Comparison of ENCODE assay signal across 25 mouse cellular contexts in the genomic region with DNA sequence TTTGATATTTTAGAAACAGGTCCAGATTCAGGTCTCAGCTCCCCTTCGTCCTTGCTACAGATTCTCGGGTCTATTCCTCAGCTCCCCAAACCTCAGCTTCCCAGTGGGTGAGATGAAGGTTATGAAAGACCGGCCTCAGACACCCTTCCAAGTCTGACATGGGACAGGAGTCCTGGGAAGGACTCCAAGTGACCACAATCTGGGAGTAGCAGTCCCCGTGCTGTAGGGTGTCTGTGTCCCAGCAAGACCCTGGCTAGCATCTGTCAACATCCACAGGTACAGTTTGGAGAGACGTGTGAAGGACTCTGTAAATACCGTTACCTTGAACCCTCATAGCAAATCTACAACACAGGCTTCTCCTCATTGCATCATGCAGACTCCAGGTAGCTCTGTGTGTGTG. TPM values are rescaled to one million over a fixed set of nuclear protein-coding genes. Genes with fewer than 3 reads are reported as not detected.
DNase-seq lines count a peak whose midpoint lies in the region; ATAC-seq and TF ChIP-seq lines count a peak whose summit lies in the region.
"Had no signal": no experiment of that assay in that cellular context is flagged by ENCODE, and none has a peak within 500 bp of the region (broad histone marks: within the 10 kb centered on the region; RNA-seq: fewer than 3 reads in every experiment).

No protein-coding gene starts in this region.

- no peaks in the 10 kb centered on the region for H3K36me3 ChIP-seq in heart, embryonic 12.5 days
- H3K36me3 ChIP-seq in liver, adult 2 months (ENCODE audit: control insufficient read depth, insufficient read depth, low read length), result no peaks in the 10 kb centered on the region
- H3K36me3 ChIP-seq in liver, embryonic 12.5 days, result no peaks in the 10 kb centered on the region
- no peaks in the 10 kb centered on the region for H3K36me3 ChIP-seq in heart, embryonic 14.5 days (ENCODE audit: control insufficient read depth, insufficient read depth, low read length)
- H3K36me3 ChIP-seq: embryonic facial prominence, embryonic 13.5 days; forebrain, embryonic 12.5 days; heart, embryonic 15.5 days; hindbrain, embryonic 13.5 days had no signal

- peak; percentile 23 to 42 for DNase-seq in heart, adult 18-20 months
- DNase-seq in liver, adult 2 months (ENCODE audit: extremely low read depth, low read depth, low spot score), result peak; percentile 42
- DNase-seq in cerebellum, postnatal 25 days, result no peak
- DNase-seq in retina, embryonic 14.5 days (ENCODE audit: low spot score), result no peak
- DNase-seq: adrenal gland, postnatal 14 days; cerebellum, adult 11-12 months; cerebellum, adult 9-10 months; cerebellum, postnatal 36 days; gastrocnemius, postnatal 10 days had no signal

- no peak for ATAC-seq in heart, embryonic 12.5 days (ENCODE audit: insufficient number of reproducible peaks, low FRiP score)
- no peak for ATAC-seq in liver, embryonic 12.5 days
- ATAC-seq in heart, embryonic 14.5 days (ENCODE audit: insufficient number of reproducible peaks, insufficient read depth, low FRiP score, low read depth), result 0 out of 2 replicates have a peak, but pooled peaks have one; percentile 23
- ATAC-seq: activated CD4-positive, CD25-positive, alpha-beta regulatory T cell, adult 4 months; forebrain, embryonic 16.5 days; hindbrain, postnatal 0 days; Patski had no signal

- no peaks in the 10 kb centered on the region for H3K9me3 ChIP-seq in heart, embryonic 12.5 days (replicated peaks)
- H3K9me3 ChIP-seq in liver, embryonic 12.5 days (replicated peaks), result no peaks in the 10 kb centered on the region
- H3K9me3 ChIP-seq in heart, embryonic 14.5 days (ENCODE audit: control insufficient read depth, low read length), result no peaks in the 10 kb centered on the region
- H3K9me3 ChIP-seq: heart, embryonic 15.5 days had no signal

- no peak overlapping the region for H3K27ac ChIP-seq in heart, embryonic 12.5 days (ENCODE audit: poor library complexity, severe bottlenecking)
- no peak overlapping the region for H3K27ac ChIP-seq in liver, adult 2 months (replicated peaks; ENCODE audit: insufficient read depth, low read depth, low read length)
- no peak overlapping the region for H3K27ac ChIP-seq in liver, embryonic 12.5 days
- H3K27ac ChIP-seq in heart, embryonic 14.5 days (replicated peaks in 1 of 2; ENCODE audit: control insufficient read depth in 1 of 2, insufficient read depth in 1 of 2, low read depth in 2 of 2, low read length in 2 of 2), result no peak overlapping the region
- H3K27ac ChIP-seq: embryonic facial prominence, embryonic 13.5 days; forebrain, embryonic 12.5 days; heart, embryonic 15.5 days; hindbrain, embryonic 13.5 days; hindbrain, postnatal 0 days had no signal

- no peak overlapping the region for H3K9ac ChIP-seq in heart, embryonic 12.5 days
- H3K9ac ChIP-seq in liver, adult 2 months (ENCODE audit: low read depth, low read length), result no peak overlapping the region
- H3K9ac ChIP-seq in liver, embryonic 12.5 days, result no peak overlapping the region
- no peak overlapping the region for H3K9ac ChIP-seq in heart, embryonic 14.5 days (ENCODE audit: low read length)
- H3K9ac ChIP-seq: embryonic facial prominence, embryonic 13.5 days; forebrain, embryonic 12.5 days; heart, embryonic 15.5 days; hindbrain, embryonic 13.5 days had no signal

- H3K27me3 ChIP-seq in heart, embryonic 12.5 days (replicated peaks), result no peaks in the 10 kb centered on the region
- no peaks in the 10 kb centered on the region for H3K27me3 ChIP-seq in liver, adult 2 months (ENCODE audit: control insufficient read depth, insufficient read depth, low read length)
- no peaks in the 10 kb centered on the region; the same call in 1 of the 2 replicates for H3K27me3 ChIP-seq in liver, embryonic 12.5 days (replicated peaks)
- no peaks in the 10 kb centered on the region for H3K27me3 ChIP-seq in heart, embryonic 14.5 days (ENCODE audit: control insufficient read depth, insufficient read depth, low read length)
- H3K27me3 ChIP-seq: embryonic facial prominence, embryonic 13.5 days; forebrain, embryonic 12.5 days; heart, embryonic 15.5 days; Patski had no signal

- no peak overlapping the region for H3K4me3 ChIP-seq in heart, embryonic 12.5 days
- no peak overlapping the region for H3K4me3 ChIP-seq in liver, adult 2 months (ENCODE audit: insufficient read depth, low read depth, low read length)
- no peak overlapping the region for H3K4me3 ChIP-seq in liver, embryonic 12.5 days
- H3K4me3 ChIP-seq in heart, embryonic 14.5 days (ENCODE audit: control insufficient read depth in 1 of 2, insufficient read depth in 1 of 2, low read depth in 1 of 2, low read length in 2 of 2), result no peak overlapping the region
- H3K4me3 ChIP-seq: embryonic facial prominence, embryonic 13.5 days; forebrain, embryonic 12.5 days; heart, embryonic 15.5 days; hindbrain, embryonic 13.5 days had no signal

- peaks cover 24% of the 10 kb centered on the region for H3K4me1 ChIP-seq in heart, embryonic 12.5 days (replicated peaks)
- peaks cover 9% of the 10 kb centered on the region; the same call in 1 of the 2 replicates for H3K4me1 ChIP-seq in liver, adult 2 months (ENCODE audit: control insufficient read depth, insufficient read depth, low read length)
- H3K4me1 ChIP-seq in liver, embryonic 12.5 days, result peaks cover 28% of the 10 kb centered on the region
- H3K4me1 ChIP-seq in heart, embryonic 14.5 days (ENCODE audit: control insufficient read depth in 2 of 2, insufficient read depth in 2 of 2, low read length in 2 of 2), result peaks cover 10 to 11% of the 10 kb centered on the region in 2 experiments

- no peak for TF ChIP-seq CTCF in liver, adult 2 months (IDR thresholded peaks at IDR 0.05; ENCODE audit: low read depth, low read length)

- H3K79me2 ChIP-seq in liver, adult 2 months (ENCODE audit: control insufficient read depth, insufficient read depth, low read length), result no peaks in the 10 kb centered on the region

- no peak for TF ChIP-seq POLR2A in liver, adult 2 months (IDR thresholded peaks at IDR 0.05; ENCODE audit: extremely low read depth, insufficient read depth, low read length)

- no peak overlapping the region for H3K4me2 ChIP-seq in heart, embryonic 12.5 days
- H3K4me2 ChIP-seq in liver, embryonic 12.5 days, result no peak overlapping the region
- H3K4me2 ChIP-seq in heart, embryonic 14.5 days (ENCODE audit: low read length), result no peak overlapping the region
- H3K4me2 ChIP-seq: embryonic facial prominence, embryonic 13.5 days; forebrain, embryonic 12.5 days; heart, embryonic 15.5 days; hindbrain, embryonic 13.5 days had no signal

- 62% methylated on average over 6 of the region's 6 CpGs for WGBS in heart, embryonic 12.5 days
- 58% methylated on average over 6 of the region's 6 CpGs for WGBS in liver, adult 2 months
- WGBS in liver, embryonic 12.5 days (ENCODE audit: insufficient replicate concordance), result 74% methylated on average over 6 of the region's 6 CpGs
- 57% methylated on average over 6 of the region's 6 CpGs for WGBS in heart, embryonic 14.5 days

RNA-seq across cellular contexts. Expression of gene Spo11, which starts 2.3 kb away (rescaled TPM):
- total RNA-seq in heart, adult 18-20 months (2021), result not detected
- polyA plus RNA-seq in heart, embryonic 12.5 days (2016; fragmentation: Nextera tagmentation; extraction: Ambion mirVana), result 0.26 and 0.30 TPM in 2 replicates
- under 0.01 and 0.07 TPM in 2 replicates for total RNA-seq in liver, adult 2 months (2014; rRNA removed)
- not detected in 2 replicates for polyA plus RNA-seq in liver, adult 2 months (2012; rRNA removed)
- 0.10 TPM in 1 of 2 replicates, not detected in the other for polyA plus RNA-seq in liver, embryonic 12.5 days (2016; fragmentation: Nextera tagmentation; extraction: Ambion mirVana)
- 0.32 TPM in 1 of 2 replicates, not detected in the other for polyA plus RNA-seq in heart, embryonic 14.5 days (2014; fragmentation: Nextera tagmentation; extraction: Ambion mirVana)
- total RNA-seq: adrenal gland, adult 18-20 months; adrenal gland, postnatal 14 days; gastrocnemius, postnatal 10 days; gastrocnemius, postnatal 4 days; MEL had no signal
- polyA plus RNA-seq: C2C12; heart, embryonic 15.5 days; intestine, embryonic 14.5 days had no signal

RNA-seq across cellular contexts. Expression of gene Rae1, which starts 24.8 kb away (rescaled TPM):
- 10 to 100 TPM; 21.5 to 21.8 TPM for total RNA-seq in heart, adult 18-20 months (2021)
- polyA plus RNA-seq in heart, embryonic 12.5 days (2016; fragmentation: Nextera tagmentation; extraction: Ambion mirVana), result 102 and 103 TPM in 2 replicates
- 13.1 and 17.8 TPM in 2 replicates for total RNA-seq in liver, adult 2 months (2014; rRNA removed)
- polyA plus RNA-seq in liver, adult 2 months (2012; rRNA removed), result 25.3 and 31.9 TPM in 2 replicates
- 117 and 119 TPM in 2 replicates for polyA plus RNA-seq in liver, embryonic 12.5 days (2016; fragmentation: Nextera tagmentation; extraction: Ambion mirVana)
- polyA plus RNA-seq in heart, embryonic 14.5 days (2014; fragmentation: Nextera tagmentation; extraction: Ambion mirVana), result 99.7 and 101 TPM in 2 replicates

RNA-seq across cellular contexts. Expression of gene Bmp7, which starts 35.0 kb away (rescaled TPM):
- total RNA-seq in heart, adult 18-20 months (2021), result 1 to 10 TPM; 1.1 to 1.3 TPM
- 67.2 and 70.8 TPM in 2 replicates for polyA plus RNA-seq in heart, embryonic 12.5 days (2016; fragmentation: Nextera tagmentation; extraction: Ambion mirVana)
- 0.55 and 0.74 TPM in 2 replicates for total RNA-seq in liver, adult 2 months (2014; rRNA removed)
- polyA plus RNA-seq in liver, adult 2 months (2012; rRNA removed), result 1.7 and 2.4 TPM in 2 replicates
- polyA plus RNA-seq in liver, embryonic 12.5 days (2016; fragmentation: Nextera tagmentation; extraction: Ambion mirVana), result 3.3 and 4.4 TPM in 2 replicates
- 50.5 and 53.7 TPM in 2 replicates for polyA plus RNA-seq in heart, embryonic 14.5 days (2014; fragmentation: Nextera tagmentation; extraction: Ambion mirVana)
- total RNA-seq: MEL had no signal

RNA-seq across cellular contexts. Expression of gene Rbm38, which starts 45.1 kb away (rescaled TPM):
- total RNA-seq in heart, adult 18-20 months (2021), result 100 to 1,000 TPM; 171 to 173 TPM
- 146 and 147 TPM in 2 replicates for polyA plus RNA-seq in heart, embryonic 12.5 days (2016; fragmentation: Nextera tagmentation; extraction: Ambion mirVana)
- total RNA-seq in liver, adult 2 months (2014; rRNA removed), result 0.55 and 0.74 TPM in 2 replicates
- polyA plus RNA-seq in liver, adult 2 months (2012; rRNA removed), result 6.4 and 11.1 TPM in 2 replicates
- polyA plus RNA-seq in liver, embryonic 12.5 days (2016; fragmentation: Nextera tagmentation; extraction: Ambion mirVana), result 305 and 313 TPM in 2 replicates
- polyA plus RNA-seq in heart, embryonic 14.5 days (2014; fragmentation: Nextera tagmentation; extraction: Ambion mirVana), result 126 and 129 TPM in 2 replicates

Comparison
In these comparisons a context has a peak if more than half of its experiments do, and no peak if none do; other contexts are left out.
1. DNase-seq: peak in heart, adult 18-20 months (2 of 2) and liver, adult 2 months (single experiment); none in cerebellum, postnatal 25 days (0 of 2) and retina, embryonic 14.5 days (single experiment).